Comparison of ENCODE assay signal across 25 mouse cellular contexts in genomic region chr13:100859117-100859516, GRCm38 (mm10). TPM values are rescaled to one million over a fixed set of nuclear protein-coding genes. Genes with fewer than 3 reads are reported as not detected.
DNase-seq lines count a peak whose midpoint lies in the region; ATAC-seq and TF ChIP-seq lines count a peak whose summit lies in the region.
"Had no signal": no experiment of that assay in that cellular context is flagged by ENCODE, and none has a peak within 500 bp of the region (broad histone marks: within the 10 kb centered on the region; RNA-seq: fewer than 3 reads in every experiment).

No protein-coding gene starts in this region.

- no peak for TF ChIP-seq POLR2A in CH12.LX (IDR thresholded peaks at IDR 0.05; ENCODE audit: low read depth, low read length)
- TF ChIP-seq POLR2A in bone marrow macrophage, adult 2 months (IDR thresholded peaks at IDR 0.05; ENCODE audit: borderline replicate concordance, low read depth, low read length): no peak

- 0 out of 2 replicates have a peak, but pooled peaks cover 6% of the 10 kb centered on the region for H3K4me1 ChIP-seq in kidney, embryonic 16.5 days (ENCODE audit: insufficient read depth, low read length)
- peaks cover 3 to 6% of the 10 kb centered on the region in 2 experiments; a peak in 2 of 4 replicates for H3K4me1 ChIP-seq in CH12.LX (ENCODE audit: control insufficient read depth in 1 of 2, insufficient read depth in 2 of 2)
- H3K4me1 ChIP-seq in bone marrow macrophage, adult 2 months (ENCODE audit: control insufficient read depth, insufficient read depth, low read length): peaks cover 11% of the 10 kb centered on the region
- H3K4me1 ChIP-seq: embryonic facial prominence, embryonic 10.5 days; forebrain, embryonic 15.5 days; intestine, embryonic 15.5 days; lung, embryonic 15.5 days; midbrain, embryonic 12.5 days had no signal

- no peak overlapping the region for H3K9ac ChIP-seq in kidney, embryonic 16.5 days (replicated peaks; ENCODE audit: low read length)
- H3K9ac ChIP-seq in CH12.LX (ENCODE audit: insufficient read depth, low read depth): no peak overlapping the region
- H3K9ac ChIP-seq: forebrain, embryonic 15.5 days; intestine, embryonic 15.5 days; liver, embryonic 13.5 days; lung, embryonic 15.5 days; midbrain, embryonic 12.5 days had no signal

- TF ChIP-seq CTCF in CH12.LX (conservative IDR thresholded peaks at IDR 0.05 in 1 of 2, IDR thresholded peaks at IDR 0.05 in 1 of 2; ENCODE audit: low read depth in 2 of 2, low read length in 2 of 2): no peak
- TF ChIP-seq CTCF in bone marrow macrophage, adult 2 months (IDR thresholded peaks at IDR 0.05; ENCODE audit: low read depth, low read length): no peak

- no peaks in the 10 kb centered on the region for H3K9me3 ChIP-seq in kidney, embryonic 16.5 days (ENCODE audit: low read length)
- H3K9me3 ChIP-seq in CH12.LX (replicated peaks; ENCODE audit: low read length): no peaks in the 10 kb centered on the region
- H3K9me3 ChIP-seq: embryonic facial prominence, embryonic 10.5 days; forebrain, embryonic 15.5 days; G1E; intestine, embryonic 15.5 days; liver, embryonic 13.5 days; lung, embryonic 15.5 days; midbrain, embryonic 12.5 days had no signal

- no peaks in the 10 kb centered on the region for H3K27me3 ChIP-seq in kidney, embryonic 16.5 days (ENCODE audit: insufficient read depth, low read length)
- no peaks in the 10 kb centered on the region for H3K27me3 ChIP-seq in CH12.LX (replicated peaks)
- H3K27me3 ChIP-seq: forebrain, embryonic 15.5 days; intestine, embryonic 15.5 days; liver, embryonic 13.5 days; lung, embryonic 15.5 days; midbrain, embryonic 12.5 days had no signal

- DNase-seq in kidney, postnatal 10 days: no peak
- DNase-seq in CH12.LX (ENCODE audit: extremely low read depth): no peak
- DNase-seq in retina, postnatal 1 day: no peak
- DNase-seq in layer of hippocampus, adult 11-12 months (ENCODE audit: low spot score): no peak
- DNase-seq: adrenal gland, postnatal 10 days; cerebellum, adult 9-11 months; gastrocnemius, postnatal 25 days; heart, postnatal 36 days; kidney, adult 8-10 months; left cerebral cortex, postnatal 4 days; liver, embryonic 13.5 days; lung, postnatal 4 days; right cerebral cortex, postnatal 14 days; spleen, adult 18-20 months had no signal

- no peak for TF ChIP-seq RAD21 in CH12.LX (IDR thresholded peaks at IDR 0.05; ENCODE audit: low read depth, low read length)

- 0 out of 2 replicates have a peak, but pooled peaks have one; percentile 35 for ATAC-seq in kidney, embryonic 16.5 days (ENCODE audit: low FRiP score, low TSS enrichment)
- peak; percentile 74 for ATAC-seq in megakaryocyte progenitor cell, adult 5-6 weeks (replicated peaks; ENCODE audit: poor library complexity)
- ATAC-seq: activated CD4-positive, CD25-positive, alpha-beta regulatory T cell, adult 4 months; forebrain, embryonic 15.5 days; hindbrain, embryonic 16.5 days; intestine, embryonic 15.5 days had no signal

- in situ Hi-C loops in CH12.LX (cut with MboI; ENCODE audit: low pct_ligation_motif_present, low pct_unique_long_range_greater_than_20kb, low sequenced_read_pairs): no loop called here

- no peak overlapping the region for H3K4me2 ChIP-seq in kidney, embryonic 16.5 days (replicated peaks; ENCODE audit: low read depth, low read length)
- no peak overlapping the region for H3K4me2 ChIP-seq in CH12.LX (ENCODE audit: insufficient read depth, low read depth, poor library complexity, severe bottlenecking)
- H3K4me2 ChIP-seq: forebrain, embryonic 15.5 days; intestine, embryonic 15.5 days; liver, embryonic 13.5 days; lung, embryonic 15.5 days; midbrain, embryonic 12.5 days had no signal

- TF ChIP-seq EP300 in CH12.LX (IDR thresholded peaks at IDR 0.05; ENCODE audit: low read length): no peak

- no peak overlapping the region for H3K4me3 ChIP-seq in kidney, embryonic 16.5 days (ENCODE audit: low read length)
- H3K4me3 ChIP-seq in CH12.LX (replicated peaks in 1 of 3; ENCODE audit: low read depth in 2 of 3, low read length in 2 of 3, poor library complexity in 1 of 3): no peak overlapping the region
- no peak overlapping the region for H3K4me3 ChIP-seq in bone marrow macrophage, adult 2 months (ENCODE audit: insufficient read depth, low read length)
- H3K4me3 ChIP-seq: embryonic facial prominence, embryonic 10.5 days; forebrain, embryonic 15.5 days; intestine, embryonic 15.5 days; liver, embryonic 13.5 days; lung, embryonic 15.5 days; midbrain, embryonic 12.5 days had no signal

- no peaks in the 10 kb centered on the region for H3K79me2 ChIP-seq in CH12.LX (replicated peaks; ENCODE audit: control insufficient read depth, extremely low read depth, insufficient read depth, poor library complexity, severe bottlenecking)

- WGBS in kidney, embryonic 16.5 days: 78% methylated on average over 7 of the region's 7 CpGs

- no peaks in the 10 kb centered on the region for H3K36me3 ChIP-seq in kidney, embryonic 16.5 days (ENCODE audit: insufficient read depth, low read length)
- H3K36me3 ChIP-seq in CH12.LX (replicated peaks in 1 of 2; ENCODE audit: control insufficient read depth in 1 of 2, insufficient read depth in 1 of 2, low read length in 1 of 2): peaks cover 0 to 7% of the 10 kb centered on the region in 2 experiments
- H3K36me3 ChIP-seq: embryonic facial prominence, embryonic 10.5 days; forebrain, embryonic 15.5 days; G1E; intestine, embryonic 15.5 days; liver, embryonic 13.5 days; lung, embryonic 15.5 days; midbrain, embryonic 12.5 days had no signal

- peak overlapping the region; percentile 32; the same call in 1 of the 2 replicates for H3K27ac ChIP-seq in kidney, embryonic 16.5 days (ENCODE audit: low read length)
- H3K27ac ChIP-seq in CH12.LX (ENCODE audit: insufficient read depth, low read depth): no peak overlapping the region
- 0 out of 2 replicates have a peak overlapping the region, but pooled peaks have one; percentile 9 for H3K27ac ChIP-seq in bone marrow macrophage, adult 2 months (ENCODE audit: insufficient read depth, low read depth, low read length)
- H3K27ac ChIP-seq: embryonic facial prominence, embryonic 10.5 days; forebrain, embryonic 15.5 days; intestine, embryonic 15.5 days; lung, embryonic 15.5 days; midbrain, embryonic 12.5 days had no signal

- dilution Hi-C loops in CH12.LX (cut with MboI; ENCODE audit: extremely low pct_ligation_motif_present, extremely low pct_unique_long_range_greater_than_20kb, low sequenced_read_pairs): no loop called here

TF ChIP-seq in CH12.LX, 34 proteins besides CTCF, POLR2A, EP300 and RAD21:
- TF ChIP-seq SMC3 (IDR thresholded peaks at IDR 0.05; ENCODE audit: low read depth, low read length): no peak
- peak; percentile 87 for TF ChIP-seq MAFK (IDR thresholded peaks at IDR 0.05; ENCODE audit: insufficient replicate concordance, low read length)

RNA-seq across cellular contexts. Expression of gene Slc30a5, which starts 25.9 kb away (rescaled TPM):
- 54.9 and 55.5 TPM in 2 replicates for polyA plus RNA-seq in kidney, embryonic 16.5 days (2015; fragmentation: Nextera tagmentation; extraction: Ambion mirVana)
- 54.4 and 65.0 TPM in 2 replicates for total RNA-seq in CH12.LX (2012; rRNA removed)
- 99.9 and 111 TPM in 2 replicates for total RNA-seq in CH12.LX (2014; rRNA removed)
- polyA plus RNA-seq in CH12.LX (2012; ENCODE audit: insufficient read length, low read depth): 57.9 and 65.9 TPM in 2 replicates
- polyA plus RNA-seq in bone marrow macrophage, adult 2 months (2012; ENCODE audit: insufficient read depth, insufficient read length, missing spikeins): 47.3 and 53.8 TPM in 2 replicates
- 127 and 130 TPM in 2 replicates for total RNA-seq in megakaryocyte progenitor cell, adult 5-6 weeks (2015)
- 99.7 and 101 TPM in 2 replicates for total RNA-seq in megakaryocyte progenitor cell, adult 5-6 weeks (2017)
